Mouse (Mus musculus) CH12.LX (cell line): ENCODE measurements around the gene Ppp4r2.

Experiments
- CTCF ChIP-seq, 2 experiments: IDR thresholded peaks in 1 of 2; conservative IDR thresholded peaks in 1 of 2; 2 replicates each; pipeline ENCODE4 v1.5.1; 2011 to 2012; ENCODE audit warnings: low read depth in 2 of 2, low read length in 2 of 2, improper control_type of control experiment in 1 of 2, inconsistent platforms in 1 of 2, mild to moderate bottlenecking in 1 of 2, moderate library complexity in 1 of 2
- EP300 ChIP-seq: IDR thresholded peaks from 2 replicates; pipeline ENCODE4 v1.6.1; 2011; ENCODE audit warnings: low read length, improper control_type of control experiment
- IRF4 ChIP-seq: IDR thresholded peaks from 2 replicates; pipeline ENCODE4 v1.6.1; 2014; ENCODE audit warnings: low read depth, mild to moderate bottlenecking, inconsistent platforms, low read length, improper control_type of control experiment
- JUN ChIP-seq: IDR thresholded peaks from 2 replicates; pipeline ENCODE4 v1.6.1; 2011; ENCODE audit warnings: low read depth, mild to moderate bottlenecking, low read length, improper control_type of control experiment, moderate library complexity; ENCODE audit not compliant: insufficient read depth
- JUND ChIP-seq: conservative IDR thresholded peaks from 2 replicates; pipeline ENCODE4 v1.6.1; 2011; ENCODE audit warnings: low read depth, low read length, improper control_type of control experiment
- MAX ChIP-seq: IDR thresholded peaks from 2 replicates; pipeline ENCODE4 v1.6.1; 2011; ENCODE audit warnings: low read length, improper control_type of control experiment
- NRF1 ChIP-seq: IDR thresholded peaks from 2 replicates; pipeline ENCODE4 v1.6.1; 2014; ENCODE audit warnings: low read depth, mild to moderate bottlenecking, inconsistent platforms, low read length, improper control_type of control experiment, moderate library complexity
- POLR2A ChIP-seq: IDR thresholded peaks from 2 replicates; pipeline ENCODE4 v1.6.1; 2011; ENCODE audit warnings: low read depth, mild to moderate bottlenecking, improper control_type of control experiment, low read length
- SMC3 ChIP-seq: IDR thresholded peaks from 2 replicates; pipeline ENCODE4 v1.6.1; 2011; ENCODE audit warnings: low read depth, low read length, improper control_type of control experiment
- TCF12 ChIP-seq: IDR thresholded peaks from 2 replicates; pipeline ENCODE4 v1.6.1; 2014; ENCODE audit warnings: low read depth, mild to moderate bottlenecking, inconsistent platforms, low read length, improper control_type of control experiment
- USF1 ChIP-seq: IDR thresholded peaks from 2 replicates; pipeline ENCODE4 v1.6.1; 2014; ENCODE audit warnings: low read depth, mild to moderate bottlenecking, inconsistent platforms, low read length, improper control_type of control experiment
- USF2 ChIP-seq: conservative IDR thresholded peaks from 2 replicates; pipeline ENCODE4 v1.6.1; 2011; ENCODE audit warnings: low read depth, low read length, improper control_type of control experiment
- ZC3H11A ChIP-seq: IDR thresholded peaks from 2 replicates; pipeline ENCODE4 v1.6.1; 2012; ENCODE audit warnings: low read depth, mild to moderate bottlenecking, inconsistent platforms, low read length, improper control_type of control experiment
- ZNF384 ChIP-seq: IDR thresholded peaks from 2 replicates; pipeline ENCODE4 v1.6.1; 2012; ENCODE audit warnings: low read depth, low read length, improper control_type of control experiment, inconsistent platforms

GRCm38 (mm10) chr6:100882381-100883213 is 49.2 kb downstream of the Ppp4r2 start:
- TF ChIP-seq CTCF (conservative IDR thresholded peaks at IDR 0.05 in 1 of 2, IDR thresholded peaks at IDR 0.05 in 1 of 2; ENCODE audit: low read depth in 2 of 2, low read length in 2 of 2) (peak; percentile 77 to 97), ZNF384 (no peak), MAX (peak; percentile 70), POLR2A (no peak), USF2 (peak; percentile 62; the same call in 1 of the 2 replicates), EP300 (no peak), ZC3H11A (no peak), IRF4 (no peak), JUN (no peak), TCF12 (no peak), SMC3 (peak; percentile 46), NRF1 (no peak), JUND (no peak), USF1 (peak; percentile 40; the same call in 1 of the 2 replicates)
